Mouse (Mus musculus) right cerebral cortex, postnatal 10 days (tissue): ENCODE measurements around the gene Patl2.

ENCODE experiments used
- DNase-seq, 2 experiments: peaks; one replicate each; pipeline ENCODE4 v3.0.0; 2021; ENCODE audit warnings: low spot score in 2 of 2

The Patl2 gene

DNA sequence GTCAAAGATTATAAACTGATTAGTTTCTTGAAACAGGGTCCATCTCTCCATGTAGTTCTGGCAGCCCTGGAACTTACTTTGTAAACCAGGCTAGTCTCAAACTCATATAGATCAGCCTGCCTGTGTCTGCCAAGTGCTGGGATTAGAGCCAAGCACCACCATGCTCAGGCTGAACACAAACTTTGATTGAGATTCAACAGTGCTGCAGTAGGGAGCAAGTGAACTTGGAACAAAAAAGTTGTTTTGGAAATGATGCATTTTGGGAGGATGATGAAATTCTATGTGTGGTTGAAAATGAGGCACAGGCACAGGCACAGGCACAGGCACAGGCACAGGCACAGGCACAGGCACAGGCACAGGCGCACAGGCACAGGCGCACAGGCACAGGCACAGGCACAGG is 13.8 kb downstream of the Patl2 start:
- DNase-seq, result peak; percentile 40 to 58

DNA sequence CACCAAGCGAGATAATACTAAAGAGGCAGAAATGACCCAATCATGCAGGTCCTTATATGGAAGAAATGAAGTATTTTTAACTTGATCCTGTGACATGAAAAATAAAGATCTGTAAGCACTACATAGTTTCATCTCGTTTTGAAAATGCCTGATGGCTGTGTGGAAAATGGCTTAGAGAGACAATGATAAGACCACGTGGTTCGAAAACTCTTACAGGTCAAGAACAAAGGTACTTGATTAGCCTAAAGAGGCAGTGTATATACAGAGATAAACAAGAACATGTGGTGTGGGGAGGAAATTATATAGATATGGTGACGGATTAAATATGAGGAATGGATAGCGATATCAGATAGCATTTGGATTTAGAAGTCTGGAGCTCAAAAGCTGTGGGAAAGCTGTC is 14.7 kb downstream of the Patl2 start:
- DNase-seq, result no peak

DNA sequence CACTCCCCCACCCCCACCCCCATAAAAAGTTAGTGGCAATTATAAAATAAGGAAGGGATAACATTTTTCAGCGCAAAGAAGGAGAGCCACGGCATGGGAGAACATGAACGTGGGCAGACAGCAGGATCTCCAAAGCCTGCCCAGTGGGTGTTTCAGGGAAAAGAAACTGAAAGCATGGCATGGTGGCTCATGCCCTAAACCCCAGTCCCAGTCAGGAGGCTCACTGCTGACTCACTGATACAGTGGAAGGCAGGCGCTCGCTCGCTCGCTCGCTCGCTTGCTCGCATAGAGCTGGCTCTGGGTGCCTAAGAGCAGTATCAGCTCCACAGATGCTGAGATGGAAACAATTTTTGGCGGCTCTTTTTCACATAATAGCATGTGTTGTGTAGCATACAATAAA is 21.7 kb downstream of the Patl2 start:
- DNase-seq, result no peak

DNA sequence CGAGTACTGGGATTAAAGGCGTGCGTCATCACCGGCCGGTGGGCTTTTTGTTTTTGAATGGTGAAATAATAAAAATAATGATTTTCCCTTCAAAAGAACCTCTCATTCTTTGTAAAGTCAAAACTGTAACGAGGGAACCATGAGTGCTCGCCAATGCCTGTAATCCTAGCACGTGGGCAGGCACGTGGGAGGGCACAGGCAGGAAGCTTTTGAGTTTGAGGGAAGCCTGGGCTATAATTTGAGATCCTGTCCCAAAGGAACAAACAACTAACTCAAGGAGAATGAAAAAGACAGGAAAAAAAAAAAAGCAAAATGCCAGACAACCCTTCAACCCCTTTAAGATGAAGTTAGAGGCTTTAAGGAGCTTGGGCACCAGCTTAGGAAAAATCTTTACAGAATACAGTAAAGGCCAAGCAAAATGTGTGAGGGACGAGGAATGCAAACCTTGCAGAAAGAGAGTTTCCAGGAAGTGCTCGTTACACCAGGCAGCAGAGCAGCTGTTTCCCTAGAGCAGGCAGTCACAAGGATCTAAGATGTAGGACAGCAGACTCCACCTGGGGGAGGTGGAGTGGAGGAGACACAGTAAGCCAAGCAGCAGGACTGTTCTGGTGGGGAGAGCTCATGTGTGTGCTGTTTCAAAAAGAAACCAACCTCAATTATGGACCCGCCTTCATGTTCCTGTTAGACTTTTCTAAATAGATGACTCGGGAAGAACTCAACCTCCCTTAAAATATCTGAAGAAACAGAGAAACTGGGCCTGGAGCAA is 22.4 kb downstream of the Patl2 start:
- DNase-seq, result no peak

DNA sequence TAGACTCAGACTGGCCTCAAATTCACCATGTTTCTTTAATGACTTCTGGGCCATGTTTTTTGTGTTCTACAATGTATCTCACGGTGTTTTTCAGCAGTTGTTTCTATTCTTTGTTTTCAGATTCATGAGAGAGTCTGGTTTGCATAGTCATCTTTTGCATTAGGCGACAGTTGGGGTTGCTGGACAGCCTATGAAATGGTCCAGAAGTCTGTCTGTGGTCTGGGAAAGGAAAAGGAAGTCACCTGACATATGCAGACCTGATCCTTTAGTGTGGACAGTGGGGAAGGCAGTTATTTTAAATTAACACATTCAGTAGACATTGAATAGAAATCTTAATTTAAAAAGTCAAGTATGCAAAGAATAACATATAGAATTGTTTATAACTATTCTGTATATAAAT is 23.5 kb downstream of the Patl2 start:
- DNase-seq, result no peak

DNA sequence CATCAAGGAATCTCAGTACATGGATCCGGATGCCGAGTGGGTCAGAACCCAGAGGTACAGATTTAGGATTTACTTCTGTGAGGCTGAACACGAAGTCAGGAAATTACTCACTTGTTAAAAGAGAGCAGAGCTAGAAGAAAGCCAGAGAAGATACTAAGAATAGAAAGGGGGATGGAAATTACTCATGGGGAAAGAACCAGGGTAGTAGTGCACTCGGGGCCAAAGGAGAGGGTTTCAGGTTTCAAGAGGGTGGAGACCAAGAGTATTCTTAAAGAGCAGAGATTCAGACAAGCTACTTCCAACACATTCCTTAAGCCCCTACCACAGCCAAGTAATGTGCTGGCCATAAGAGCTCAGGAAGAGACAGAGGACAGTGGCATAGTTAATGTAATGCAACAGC is 24.4 kb downstream of the Patl2 start:
- DNase-seq, result no peak

DNA sequence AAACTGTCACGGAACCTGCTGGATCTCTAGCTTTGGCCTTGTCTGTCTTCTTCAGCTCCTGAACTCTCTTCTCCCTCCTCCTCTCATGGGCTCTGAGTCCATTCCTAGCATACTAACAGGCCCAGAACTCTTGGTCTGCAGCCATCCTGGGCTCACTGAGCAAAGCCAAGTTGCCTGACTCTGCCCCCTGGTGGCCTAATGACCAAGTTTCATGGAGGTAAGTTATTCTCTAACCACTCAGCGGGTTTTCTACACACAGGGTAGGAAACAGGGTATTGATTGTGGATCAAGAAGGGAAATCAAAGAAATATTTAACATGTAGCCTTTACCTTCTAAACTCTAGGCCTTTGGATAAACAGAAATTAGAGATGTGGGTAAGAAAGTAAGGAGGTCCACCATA is 25.3 kb downstream of the Patl2 start, which contains the start of gene Trim69:
Gene Trim69, plus strand, starts transcription at position 21 of the 400 bp plus-strand sequence.
- DNase-seq, result peak; percentile 71 to 82

DNA sequence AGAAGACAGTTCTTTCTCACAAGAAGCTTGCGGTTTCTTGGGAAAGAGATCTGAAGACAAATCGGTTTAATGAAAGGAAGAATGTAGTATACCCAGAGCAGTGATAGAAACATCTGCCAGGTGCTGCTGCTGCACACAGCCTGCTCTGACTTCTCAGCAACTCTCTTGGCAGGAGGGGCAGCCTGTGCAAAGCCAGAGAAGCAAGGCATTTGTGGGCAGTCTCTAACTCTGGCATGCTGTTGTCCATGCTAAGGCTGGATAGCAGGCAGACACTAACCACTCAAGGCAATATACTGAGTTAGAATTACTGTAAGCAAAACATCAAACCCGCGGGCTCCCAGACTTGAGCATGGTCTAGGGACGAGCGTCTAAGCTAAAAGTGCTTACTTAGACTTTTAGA is 26.3 kb downstream of the Patl2 start:
- no peak for DNase-seq

DNA sequence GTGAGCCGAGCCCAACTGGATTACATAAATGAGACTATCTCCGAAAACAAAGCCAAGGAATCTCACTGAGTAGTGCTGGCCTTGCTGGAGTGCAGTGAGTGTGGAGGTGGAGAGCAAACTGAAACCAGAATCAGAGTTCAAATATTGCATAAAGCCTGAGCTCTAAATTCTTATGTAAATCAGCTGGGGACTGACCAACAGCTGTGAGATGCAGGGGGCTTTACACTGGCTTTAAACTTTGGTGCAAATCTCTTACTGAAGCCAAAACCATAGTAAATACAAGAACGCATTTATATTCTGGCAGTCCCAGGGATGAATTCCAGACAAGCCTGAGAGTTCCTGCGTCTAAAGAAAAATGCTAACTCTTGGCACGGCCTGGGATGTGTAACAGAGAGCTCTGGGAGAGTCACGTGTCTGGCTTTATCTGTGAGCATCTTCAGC is 27.6 kb downstream of the Patl2 start:
- no peak for DNase-seq

DNA sequence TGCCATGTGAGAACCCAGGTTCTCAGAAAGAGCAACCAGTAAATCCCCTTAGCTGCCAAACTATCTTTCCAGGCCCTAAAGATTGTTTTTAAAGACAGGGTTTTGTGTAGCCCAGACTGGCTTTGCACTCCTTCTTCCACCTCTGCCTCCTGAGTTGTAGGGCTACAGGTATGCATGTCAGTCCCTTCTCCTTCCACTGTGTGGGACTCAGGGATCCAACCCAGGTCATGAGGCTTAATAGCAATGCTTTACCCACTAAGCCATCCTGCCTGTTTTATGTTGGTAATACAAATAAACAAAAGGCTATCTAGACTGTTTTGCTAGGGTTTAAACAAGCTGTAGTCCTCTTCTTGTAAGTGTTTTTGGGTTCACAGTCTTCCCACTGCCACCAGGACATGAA is 28.4 kb downstream of the Patl2 start:
- DNase-seq, result no peak

DNA sequence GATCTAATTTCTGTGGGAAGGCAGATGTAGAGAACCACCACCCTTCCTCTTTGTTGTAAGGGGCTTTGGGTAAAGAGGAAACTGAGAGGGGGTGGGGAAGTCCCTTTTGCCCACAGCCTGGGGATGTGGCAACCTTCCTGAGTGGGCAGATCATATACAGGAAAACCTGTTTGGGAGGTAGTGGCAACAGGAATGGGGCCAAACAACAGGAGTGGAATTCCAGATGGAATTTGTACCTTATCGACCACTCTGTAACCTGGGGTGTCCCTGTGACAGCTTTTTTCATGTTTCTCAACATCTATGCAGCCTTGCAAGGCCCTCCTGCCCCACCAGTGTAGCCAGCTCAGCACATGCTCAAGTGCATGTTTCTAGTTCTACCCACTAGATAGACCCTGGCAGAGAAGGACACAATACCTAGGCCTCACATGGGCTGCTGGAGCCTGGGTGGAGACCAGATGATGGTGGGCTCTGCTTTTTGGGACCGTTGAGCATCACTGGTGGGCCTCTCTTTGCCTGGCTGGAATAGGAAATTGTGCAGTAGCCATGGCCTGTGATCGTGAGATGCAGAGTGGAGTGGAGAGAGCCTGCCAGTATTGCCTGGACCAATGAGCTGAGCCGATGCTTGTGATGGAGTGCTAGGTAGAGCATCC is 29.8 kb downstream of the Patl2 start:
- DNase-seq, result no peak

DNA sequence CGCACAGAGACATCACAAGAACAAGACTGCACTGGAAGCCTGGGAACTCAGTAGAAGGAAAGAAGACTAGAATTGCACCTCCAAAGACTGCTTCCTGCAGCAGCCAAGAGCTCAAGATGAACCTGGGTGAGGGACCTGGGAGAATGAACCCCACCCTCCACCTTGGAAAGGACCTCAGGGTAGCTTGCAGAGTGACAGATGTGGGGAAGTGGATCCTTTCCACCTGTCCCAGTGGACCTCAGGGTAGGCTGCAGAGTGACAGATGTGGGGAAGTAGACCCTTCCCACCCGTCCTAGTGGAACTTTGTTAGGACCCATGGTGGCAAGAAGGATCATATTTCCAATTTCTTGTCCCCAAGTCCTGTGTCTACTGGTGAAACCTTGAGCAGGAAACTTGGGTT is 30.7 kb downstream of the Patl2 start:
- no peak for DNase-seq

DNA sequence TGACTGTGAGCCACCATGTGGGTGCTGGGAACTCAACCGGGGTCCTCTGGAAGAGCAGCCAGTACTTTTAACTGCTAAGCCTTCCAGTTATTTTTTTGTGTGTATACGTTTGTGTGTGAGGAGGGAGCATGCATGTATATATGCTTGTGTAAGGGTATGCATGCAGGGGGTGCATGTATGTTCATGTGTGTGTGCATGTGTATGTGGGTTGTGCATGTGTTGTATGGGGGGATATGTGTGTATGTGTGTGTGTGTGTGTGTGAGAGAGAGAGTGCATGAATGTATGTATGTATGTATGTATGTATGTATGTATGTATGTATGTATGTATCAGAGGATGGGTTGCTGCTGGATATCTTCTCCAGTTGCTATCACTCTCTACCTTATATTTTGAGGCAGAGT is 31.5 kb downstream of the Patl2 start:
- DNase-seq, result no peak

DNA sequence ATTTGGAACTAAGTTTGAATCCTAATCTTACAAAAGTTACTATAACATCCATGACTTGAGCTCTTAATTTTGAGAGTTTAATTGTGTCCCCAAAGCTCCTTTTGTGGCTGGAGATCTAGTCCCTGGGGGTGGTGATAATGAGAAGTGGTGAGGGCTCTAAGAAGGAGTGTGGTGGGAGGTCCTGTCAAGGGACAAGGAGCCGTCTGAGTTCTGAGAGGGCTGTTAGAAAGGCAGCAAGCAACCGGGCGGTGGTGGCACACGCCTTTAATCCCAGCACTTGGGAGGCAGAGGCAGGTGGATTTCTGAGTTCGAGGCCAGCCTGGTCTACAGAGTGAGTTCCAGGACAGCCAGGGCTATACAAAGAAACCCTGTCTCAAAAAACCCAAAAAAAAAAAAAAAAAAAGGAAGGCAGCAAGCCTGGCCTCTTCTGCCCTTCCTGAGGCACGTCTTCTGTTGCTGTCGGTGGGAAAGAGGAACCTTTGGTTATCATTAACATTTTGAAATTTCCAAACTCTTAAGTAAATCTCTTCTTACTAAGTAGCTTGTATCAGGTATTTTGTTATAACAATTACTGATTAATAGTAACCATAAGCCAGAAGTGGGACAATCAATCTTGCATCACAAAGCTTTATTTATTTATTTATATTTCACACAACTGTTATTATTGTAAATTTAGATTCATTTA is 32.2 kb downstream of the Patl2 start:
- no peak for DNase-seq

DNA sequence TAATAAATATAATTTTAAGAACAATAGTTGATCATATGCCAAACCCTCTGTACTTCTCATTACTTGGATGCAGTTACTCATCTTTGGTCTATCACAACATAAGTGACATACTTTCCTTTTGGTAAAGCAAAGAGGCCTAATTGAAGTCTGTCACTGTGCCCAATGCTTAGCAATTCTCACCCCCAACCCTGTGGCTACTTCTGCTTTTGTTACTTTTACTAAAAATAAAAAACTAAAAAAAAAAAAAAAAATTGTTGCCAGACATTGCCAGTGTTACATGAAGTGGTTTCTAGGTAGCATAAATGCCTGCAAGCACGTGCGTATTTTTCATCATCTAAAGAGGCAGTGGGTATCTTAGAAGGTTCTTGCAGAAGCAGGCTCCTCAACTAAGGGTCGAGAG is 33.1 kb downstream of the Patl2 start:
- no peak for DNase-seq

DNA sequence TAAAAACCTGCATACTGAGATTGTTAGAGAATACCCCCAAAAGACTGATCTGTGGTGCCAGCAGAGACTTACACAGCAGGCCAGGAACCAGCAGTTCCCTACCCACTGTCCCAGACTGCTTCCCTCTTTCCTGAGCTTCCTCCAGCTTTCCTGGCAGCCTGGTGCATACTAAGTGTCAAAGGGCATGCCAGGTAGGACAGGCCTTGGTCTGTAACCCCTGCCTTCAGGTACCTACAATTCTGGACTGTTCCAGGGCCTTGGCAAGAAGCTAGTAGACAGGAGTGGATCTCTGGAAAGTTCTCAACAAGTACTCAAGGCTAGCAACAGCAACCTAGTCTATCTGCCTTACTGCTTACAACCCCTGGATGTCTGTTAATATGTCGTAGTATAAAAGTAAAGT is 34.8 kb downstream of the Patl2 start:
- DNase-seq, result no peak

DNA sequence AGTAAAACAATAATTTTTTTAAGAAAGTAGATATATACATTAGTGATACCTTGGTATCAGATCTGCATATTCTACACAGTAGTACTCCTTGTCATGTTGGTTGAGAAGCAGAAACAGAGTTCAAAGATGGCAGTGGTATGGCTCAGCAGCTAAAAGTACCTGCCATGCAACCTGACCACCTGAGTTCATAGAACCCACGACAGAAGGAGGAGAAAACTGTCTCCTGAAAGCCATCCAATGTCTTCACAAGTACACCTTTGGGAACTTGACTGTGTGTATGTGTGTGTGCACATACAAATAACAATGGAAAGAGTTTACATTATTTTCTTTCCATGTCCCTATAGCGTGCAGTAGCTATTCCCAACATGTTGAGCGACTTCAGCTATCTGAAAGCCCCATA is 36.3 kb downstream of the Patl2 start:
- no peak for DNase-seq

DNA sequence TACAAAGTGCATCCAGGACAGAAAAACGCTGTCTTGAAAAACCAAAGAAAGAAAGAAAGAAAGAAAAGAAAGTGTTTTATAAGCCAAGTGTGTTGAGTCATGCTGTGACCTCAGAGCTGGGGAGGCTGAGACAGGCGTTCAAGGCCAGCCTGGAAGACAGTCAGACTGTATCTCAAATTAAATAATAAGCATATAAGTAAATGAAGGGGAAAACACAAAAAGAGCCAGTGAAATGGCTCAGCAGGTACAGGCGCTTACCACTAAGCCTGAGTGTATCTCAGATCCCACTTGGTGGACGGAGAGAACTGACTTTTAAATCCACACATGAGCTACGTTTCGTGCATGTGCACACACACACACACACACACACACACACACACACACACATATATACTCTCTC is 36.7 kb downstream of the Patl2 start:
- DNase-seq, result no peak

DNA sequence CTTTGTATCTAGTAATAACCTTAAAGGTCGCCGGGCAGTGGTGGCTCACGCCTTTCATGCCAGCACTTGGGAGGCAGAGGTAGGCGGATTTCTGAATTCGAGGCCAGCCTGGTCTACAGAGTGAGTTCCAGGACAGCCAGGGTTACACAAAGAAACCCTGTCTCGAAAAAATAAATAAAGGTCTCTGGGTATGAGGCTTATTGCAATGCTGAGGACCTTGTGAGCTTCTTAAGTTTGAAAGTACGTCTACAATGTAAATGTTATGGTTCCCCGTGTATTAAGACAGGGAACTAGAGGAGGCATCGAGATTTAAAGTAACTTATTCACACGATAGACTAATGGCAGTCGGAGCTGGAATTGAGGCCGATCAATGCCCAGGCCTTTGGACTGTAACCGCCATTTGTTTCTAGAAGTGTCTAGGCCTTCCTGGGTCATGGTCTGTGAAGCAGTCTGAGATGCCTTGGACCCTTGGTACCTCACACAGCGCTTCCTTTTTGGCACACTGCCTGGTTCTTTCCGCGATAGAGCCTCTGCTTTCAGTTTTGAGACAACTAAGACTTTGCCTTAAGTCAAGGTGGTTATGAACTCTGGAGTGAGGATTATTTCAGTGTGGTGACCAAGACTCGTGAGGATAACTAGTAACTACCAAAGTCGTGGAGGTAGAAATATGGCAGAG is 37.6 kb downstream of the Patl2 start:
- DNase-seq, result peak; percentile 59 to 60

DNA sequence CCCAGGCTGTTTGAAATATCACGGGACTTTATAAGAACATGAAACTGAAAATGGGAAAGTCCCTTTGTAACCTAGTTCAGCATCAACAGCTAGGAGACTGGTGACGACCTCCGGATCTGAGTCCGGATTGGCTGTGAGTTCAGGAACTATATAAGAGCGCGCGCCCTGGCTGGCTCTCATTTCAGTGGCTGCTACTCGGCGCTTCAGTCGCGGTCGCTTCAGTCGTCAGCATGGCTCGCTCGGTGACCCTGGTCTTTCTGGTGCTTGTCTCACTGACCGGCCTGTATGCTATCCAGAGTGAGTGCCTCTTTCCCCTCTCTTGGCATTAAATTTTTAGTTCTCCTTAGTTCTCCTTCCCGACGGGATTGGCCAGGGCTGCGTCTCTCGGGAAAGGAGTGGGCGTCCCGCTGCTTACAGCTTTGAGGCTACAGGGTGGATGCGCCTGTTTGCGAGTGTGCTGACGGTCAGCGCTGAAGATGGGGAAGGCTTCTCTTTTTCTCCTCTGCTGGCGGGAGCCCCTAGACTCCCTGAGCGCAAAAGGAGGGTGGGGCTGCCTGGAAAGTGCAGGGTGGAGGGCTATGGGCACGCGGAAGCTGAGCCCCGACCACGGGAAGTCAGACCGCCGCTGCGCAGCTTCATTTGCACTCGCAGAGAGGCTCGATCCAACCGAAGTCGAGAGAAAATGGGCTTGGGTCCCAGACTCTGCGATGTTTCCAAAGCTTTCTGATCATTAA is 38.3 kb downstream of the Patl2 start, which contains the start of gene B2m:
Gene B2m, plus strand, starts transcription at position 179 of the 734 bp plus-strand sequence.
- peak; percentile 95 for DNase-seq

DNA sequence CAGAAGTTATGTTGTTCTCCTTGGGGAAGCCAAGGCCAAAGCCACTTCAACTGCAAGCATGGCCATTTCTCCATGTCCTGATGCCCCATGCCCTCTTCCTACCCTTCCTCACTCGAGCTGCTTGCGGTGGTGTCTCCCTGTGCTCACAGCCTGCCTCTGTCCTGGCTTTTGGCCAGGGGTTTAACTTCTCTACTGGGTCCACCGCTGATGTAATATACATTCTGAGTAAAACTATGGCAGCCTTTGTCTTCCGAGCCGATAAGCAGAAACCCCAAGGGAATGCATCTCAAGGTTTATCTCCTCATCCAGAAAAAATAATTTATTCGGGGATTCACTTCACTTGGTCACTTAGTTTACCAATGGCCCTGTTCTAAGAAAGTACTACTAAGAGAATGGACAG is 39.3 kb downstream of the Patl2 start:
- peak; percentile 42 to 47 for DNase-seq

DNA sequence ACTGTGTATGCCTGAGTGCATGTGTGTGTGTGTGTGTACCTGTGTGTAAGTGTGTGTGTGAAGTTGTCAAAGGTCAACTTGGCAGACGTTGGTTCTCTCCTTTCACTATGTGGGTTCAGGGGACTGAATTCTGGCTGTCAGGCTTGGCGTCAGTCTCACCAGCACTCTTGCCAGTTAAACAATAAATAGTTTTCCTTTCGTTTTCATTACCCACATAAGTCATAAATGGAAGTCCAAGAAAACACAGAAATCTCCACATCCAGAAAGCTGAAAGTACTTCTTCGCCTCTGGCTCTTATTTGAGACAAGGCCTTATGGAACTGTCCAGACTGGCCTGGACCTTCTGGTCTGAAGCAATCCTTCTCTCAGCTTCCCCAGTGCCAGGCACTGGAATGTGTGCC is 40.2 kb downstream of the Patl2 start:
- DNase-seq, result no peak
